Mouse (Mus musculus): Measurements from ENCODE around the gene Milr1.

DNA sequence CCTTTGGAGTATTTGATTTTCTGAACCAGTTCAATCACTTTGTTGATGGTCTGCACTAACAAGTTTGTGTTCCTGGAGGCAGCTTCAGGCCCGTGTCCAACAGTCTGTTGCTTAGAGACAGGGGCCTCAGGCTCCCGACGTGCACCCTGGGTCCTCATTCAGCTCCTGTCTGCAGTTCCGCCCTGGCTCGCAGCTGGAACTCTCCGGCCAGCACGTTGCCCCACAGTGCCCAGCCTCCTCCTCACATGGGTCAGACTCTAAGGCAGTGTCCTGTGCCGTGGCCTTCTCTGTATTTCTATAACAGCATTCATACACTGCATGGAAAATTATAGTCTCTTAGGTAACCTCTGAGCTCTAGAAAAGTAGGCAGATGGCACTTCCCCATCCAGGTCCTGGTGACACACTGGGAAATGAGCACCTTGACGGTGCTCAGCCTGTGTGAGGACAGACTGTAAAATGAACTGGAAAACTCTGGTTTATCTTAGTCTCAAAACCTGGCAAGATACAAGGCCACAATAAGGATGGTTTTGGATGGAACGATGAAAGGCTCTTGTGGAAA, 51.1 kb downstream of the Milr1 start:
- no peak for TF ChIP-seq CTCF (IDR thresholded peaks at IDR 0.05)
- TF ChIP-seq POLR2A (IDR thresholded peaks at IDR 0.05; ENCODE audit: insufficient read depth, low read depth, low read length), result no peak
- TF ChIP-seq EP300 (IDR thresholded peaks at IDR 0.05; ENCODE audit: insufficient read depth, low read depth, low read length), result no peak

Measured in heart, adult 2 months (tissue).